Mouse (Mus musculus): ENCODE measurements around the gene Ppp6r1.
"Not testable (repeated sequence)": the region's sequence is repeated elsewhere in the genome, so short reads cannot be mapped to it uniquely, and the experiment has no call there.

Ppp6r1 gene

GRCm38 (mm10) chr7:4613740-4614403, 44.9 kb downstream of the Ppp6r1 start:
- DNase-seq (ENCODE audit: low read depth, low spot score): no peak

GRCm38 (mm10) chr7:4612956-4613355, 45.9 kb downstream of the Ppp6r1 start:
- DNase-seq (ENCODE audit: low read depth, low spot score): no peak

GRCm38 (mm10) chr7:4612386-4612785, 46.4 kb downstream of the Ppp6r1 start:
- DNase-seq (ENCODE audit: low read depth, low spot score): no peak

GRCm38 (mm10) chr7:4611921-4612341, 46.9 kb downstream of the Ppp6r1 start:
- no peak for DNase-seq (ENCODE audit: low read depth, low spot score)

GRCm38 (mm10) chr7:4611511-4611910, 47.3 kb downstream of the Ppp6r1 start:
- no peak for DNase-seq (ENCODE audit: low read depth, low spot score)

GRCm38 (mm10) chr7:4608002-4608401, 50.8 kb downstream of the Ppp6r1 start:
- no peak for DNase-seq (ENCODE audit: low read depth, low spot score)

GRCm38 (mm10) chr7:4603873-4604272, 54.9 kb downstream of the Ppp6r1 start, which contains the start of gene Ptprh:
Ptprh (minus strand) TSS chr7:4604041.
- DNase-seq (ENCODE audit: low read depth, low spot score): no peak

GRCm38 (mm10) chr7:4602969-4603368, 55.9 kb downstream of the Ppp6r1 start:
- DNase-seq (ENCODE audit: low read depth, low spot score): no peak

- not testable (repeated sequence) for DNase-seq (ENCODE audit: low read depth, low spot score)
Observed at GRCm38 (mm10) chr7:4597046-4597445, 61.8 kb downstream of the Ppp6r1 start.
